Mouse (Mus musculus) forebrain, embryonic 12.5 days (tissue): ENCODE measurements around the gene Rab26. TPM values are rescaled to one million over a fixed set of nuclear protein-coding genes. Genes with fewer than 3 reads are reported as not detected.

Source experiments
- ATAC-seq: fragments of 200-750 bp; cut with Nextera tagmentation; 2 replicates; pipeline ENCODE4 v1.8.0; 2017; ENCODE audit warnings: moderate TSS enrichment; ENCODE audit not compliant: low FRiP score
- H3K27ac ChIP-seq: fragments of 300-500 bp; sonication (generic); 2 replicates; pipeline ENCODE4 v1.5.1; 2016; ENCODE audit warnings: mild to moderate bottlenecking
- H3K27me3 ChIP-seq: fragments of 300-500 bp; sonication (generic); 2 replicates; pipeline ENCODE4 v1.6.1; 2016; ENCODE audit warnings: mild to moderate bottlenecking
- H3K36me3 ChIP-seq: fragments of 300-500 bp; sonication (generic); replicated peaks from 2 replicates; pipeline ENCODE4 v1.6.1; 2016; ENCODE audit warnings: mild to moderate bottlenecking
- H3K4me1 ChIP-seq: fragments of 300-500 bp; sonication (generic); 2 replicates; pipeline ENCODE4 v1.6.1; 2016
- H3K4me2 ChIP-seq: fragments of 300-500 bp; sonication (generic); 2 replicates; pipeline ENCODE4 v1.6.1; 2016; ENCODE audit warnings: mild to moderate bottlenecking, moderate library complexity
- H3K4me3 ChIP-seq: fragments of 300-500 bp; sonication (generic); replicated peaks from 2 replicates; pipeline ENCODE4 v1.5.1; 2016; ENCODE audit warnings: mild to moderate bottlenecking
- H3K9ac ChIP-seq: fragments of 300-500 bp; sonication (generic); 2 replicates; pipeline ENCODE4 v1.6.1; 2016; ENCODE audit warnings: mild to moderate bottlenecking
- H3K9me3 ChIP-seq: fragments of 300-500 bp; sonication (generic); 2 replicates; pipeline ENCODE4 v1.6.1; 2016
- WGBS: fragments of 180-500 bp; shearing (Covaris S2); methylation state at CpG from one replicate; pipeline ENCODE4 v1.1.7; 2016; 5-methylcytosine and 5-hydroxymethylcytosine counted together
- polyA plus RNA-seq: library from polyadenylated mRNA; unstranded; fragments of >200 nt; fragmentation: Nextera tagmentation; extraction: Ambion mirVana; gene quantifications from 2 replicates; pipeline ENCODE4 v1.2.1, GENCODE M21; 2016

The Rab26 gene
- polyA plus RNA-seq, 1 experiment from 2014 or later = 1.9 TPM

GRCm38 (mm10) chr17:24560301-24561028 lies 26.5 kb upstream of the Rab26 start:
- H3K9ac ChIP-seq = no peak overlapping the region
- peaks cover 8% of the 10 kb centered on the region; the same call in 1 of the 2 replicates for H3K36me3 ChIP-seq
- H3K4me3 ChIP-seq = no peak overlapping the region
- no peaks in the 10 kb centered on the region for H3K9me3 ChIP-seq
- peaks cover 27% of the 10 kb centered on the region for H3K4me1 ChIP-seq
- no peak overlapping the region for H3K4me2 ChIP-seq
- 0 out of 2 replicates have a peak, but pooled peaks cover 3% of the 10 kb centered on the region for H3K27me3 ChIP-seq
- no peak for ATAC-seq
- 88% methylated on average over 5 of the region's 5 CpGs for WGBS
- no peak overlapping the region for H3K27ac ChIP-seq

- no peak overlapping the region for H3K4me3 ChIP-seq
- H3K4me1 ChIP-seq = peaks cover 27% of the 10 kb centered on the region
- H3K9me3 ChIP-seq = no peaks in the 10 kb centered on the region
- no peak overlapping the region for H3K9ac ChIP-seq
- H3K36me3 ChIP-seq = no peaks in the 10 kb centered on the region
- peak overlapping the region; percentile 27 for H3K4me2 ChIP-seq
- 45% methylated on average over 3 of the region's 3 CpGs for WGBS
- peak; percentile 63; the same call in 1 of the 2 replicates for ATAC-seq
- peak overlapping the region; percentile 84 for H3K27ac ChIP-seq
- 0 out of 2 replicates have a peak, but pooled peaks cover 3% of the 10 kb centered on the region for H3K27me3 ChIP-seq
Observed at GRCm38 (mm10) chr17:24559146-24559545, 25.1 kb upstream of the Rab26 start.

- Histone ChIP-seq H3K4me2 (peak overlapping the region; percentile 27), H3K4me1 (peaks cover 27% of the 10 kb centered on the region), H3K9ac (no peak overlapping the region), H3K9me3 (no peaks in the 10 kb centered on the region), H3K27ac (peak overlapping the region; percentile 84), H3K27me3 (0 out of 2 replicates have a peak, but pooled peaks cover 3% of the 10 kb centered on the region), H3K36me3 (no peaks in the 10 kb centered on the region), H3K4me3 (no peak overlapping the region)
- WGBS = 19% methylated on average over 4 of the region's 4 CpGs
- peak; percentile 72 for ATAC-seq
Observed at GRCm38 (mm10) chr17:24558600-24559099, 24.6 kb upstream of the Rab26 start.

GRCm38 (mm10) chr17:24557091-24557490 lies 23.1 kb upstream of the Rab26 start:
- H3K4me3 ChIP-seq = no peak overlapping the region
- 87% methylated on average over 7 of the region's 7 CpGs for WGBS
- 0 out of 2 replicates have a peak, but pooled peaks cover 3% of the 10 kb centered on the region for H3K27me3 ChIP-seq
- no peak for ATAC-seq
- H3K4me2 ChIP-seq = no peak overlapping the region
- H3K4me1 ChIP-seq = peaks cover 30% of the 10 kb centered on the region
- 0 out of 2 replicates have a peak overlapping the region, but pooled peaks have one; percentile 21 for H3K27ac ChIP-seq
- H3K36me3 ChIP-seq = no peaks in the 10 kb centered on the region
- no peak overlapping the region for H3K9ac ChIP-seq
- no peaks in the 10 kb centered on the region for H3K9me3 ChIP-seq

GRCm38 (mm10) chr17:24551050-24551444 lies 17.0 kb upstream of the Rab26 start:
- H3K4me1 ChIP-seq = peaks cover 27% of the 10 kb centered on the region
- 58% methylated on average over 3 of the region's 3 CpGs for WGBS
- H3K27ac ChIP-seq = peak overlapping the region; percentile 96; the same call in 1 of the 2 replicates
- peak overlapping the region; percentile 94 for H3K4me2 ChIP-seq
- peak overlapping the region; percentile 84 for H3K4me3 ChIP-seq
- H3K9ac ChIP-seq = peak overlapping the region; percentile 91
- ATAC-seq = no peak
- peaks cover 16% of the 10 kb centered on the region for H3K27me3 ChIP-seq
- H3K9me3 ChIP-seq = no peaks in the 10 kb centered on the region
- H3K36me3 ChIP-seq = no peaks in the 10 kb centered on the region

- Histone ChIP-seq H3K27ac (peak overlapping the region; percentile 96), H3K9me3 (no peaks in the 10 kb centered on the region), H3K27me3 (peaks cover 16% of the 10 kb centered on the region), H3K4me3 (peak overlapping the region; percentile 84), H3K9ac (peak overlapping the region; percentile 91), H3K4me2 (peak overlapping the region; percentile 94), H3K36me3 (no peaks in the 10 kb centered on the region), H3K4me1 (peaks cover 27% of the 10 kb centered on the region)
- under 1% methylated on average over 44 of the region's 44 CpGs for WGBS
- ATAC-seq = peak; percentile 86
Observed at GRCm38 (mm10) chr17:24550416-24551049, 16.5 kb upstream of the Rab26 start.

- H3K9me3 ChIP-seq = no peaks in the 10 kb centered on the region
Observed at GRCm38 (mm10) chr17:24549618-24550415, 15.8 kb upstream of the Rab26 start, which contains the start of gene Pkd1. TSS of gene Pkd1 (plus strand) at chr17:24549834.

GRCm38 (mm10) chr17:24548921-24549617 lies 15.1 kb upstream of the Rab26 start:
- no peak for ATAC-seq
- 7% methylated on average over 23 of the region's 23 CpGs for WGBS
- 0 out of 2 replicates have a peak overlapping the region, but pooled peaks have one; percentile 17 for H3K9ac ChIP-seq
- H3K9me3 ChIP-seq = no peaks in the 10 kb centered on the region
- peaks cover 27% of the 10 kb centered on the region for H3K4me1 ChIP-seq
- H3K4me3 ChIP-seq = peak overlapping the region; percentile 84
- H3K27me3 ChIP-seq = peaks cover 23% of the 10 kb centered on the region
- no peaks in the 10 kb centered on the region for H3K36me3 ChIP-seq
- peak overlapping the region; percentile 37; the same call in 1 of the 2 replicates for H3K27ac ChIP-seq
- H3K4me2 ChIP-seq = peak overlapping the region; percentile 94

More at GRCm38 (mm10) chr17:24549618-24550415, 15.8 kb upstream of the Rab26 start, which contains the start of gene Pkd1:
- Histone ChIP-seq H3K9ac (peak within 1 kb of the TSS; percentile 91), H3K27ac (peak within 1 kb of the TSS; percentile 96), H3K27me3 (peaks cover 18% of the 10 kb centered on the region), H3K4me1 (peaks cover 27% of the 10 kb centered on the region), H3K36me3 (no peaks in the 10 kb centered on the region), H3K4me3 (peak within 1 kb of the TSS; percentile 84), H3K4me2 (peak within 1 kb of the TSS; percentile 94)
- peak; percentile 96 for ATAC-seq
- under 1% methylated on average over 69 of the region's 72 CpGs for WGBS

GRCm38 (mm10) chr17:24548435-24548834 lies 14.4 kb upstream of the Rab26 start:
- no peak overlapping the region for H3K4me3 ChIP-seq
- H3K4me2 ChIP-seq = peak overlapping the region; percentile 94

GRCm38 (mm10) chr17:24546234-24546633 lies 12.2 kb upstream of the Rab26 start:
- Histone ChIP-seq H3K36me3 (no peaks in the 10 kb centered on the region), H3K27me3 (peaks cover 23% of the 10 kb centered on the region), H3K27ac (no peak overlapping the region), H3K9ac (no peak overlapping the region), H3K4me3 (no peak overlapping the region), H3K4me2 (no peak overlapping the region), H3K4me1 (peaks cover 15% of the 10 kb centered on the region), H3K9me3 (no peaks in the 10 kb centered on the region)
- ATAC-seq = no peak
- 92% methylated on average over 3 of the region's 3 CpGs for WGBS

More at GRCm38 (mm10) chr17:24548435-24548834, 14.4 kb upstream of the Rab26 start:
- 33% methylated on average over 9 of the region's 9 CpGs for WGBS
- peaks cover 23% of the 10 kb centered on the region for H3K27me3 ChIP-seq
- H3K9ac ChIP-seq = no peak overlapping the region
- H3K36me3 ChIP-seq = no peaks in the 10 kb centered on the region
- no peak overlapping the region for H3K27ac ChIP-seq
- H3K4me1 ChIP-seq = peaks cover 27% of the 10 kb centered on the region
- no peaks in the 10 kb centered on the region for H3K9me3 ChIP-seq
- ATAC-seq = no peak

GRCm38 (mm10) chr17:24545247-24545646 lies 11.2 kb upstream of the Rab26 start:
- peaks cover 9% of the 10 kb centered on the region for H3K4me1 ChIP-seq
- no peaks in the 10 kb centered on the region for H3K9me3 ChIP-seq
- 86% methylated on average over 2 of the region's 2 CpGs for WGBS
- H3K9ac ChIP-seq = no peak overlapping the region
- no peaks in the 10 kb centered on the region for H3K36me3 ChIP-seq
- no peak overlapping the region for H3K4me3 ChIP-seq
- H3K4me2 ChIP-seq = no peak overlapping the region
- ATAC-seq = no peak
- no peak overlapping the region for H3K27ac ChIP-seq
- H3K27me3 ChIP-seq = peaks cover 23% of the 10 kb centered on the region
